Mouse (Mus musculus) forebrain, embryonic 13.5 days (tissue): ENCODE measurements at regions not wholly inside any gene's neighbourhood (a gene's known extent, or its start where the extent isn't known, plus 50 kb on each side); places are given as distances from the start of the nearest gene placed in this dataset.
A peak's percentile ranks its signal among the peaks of the same experiment; 100 is the strongest.

Experiments used
- ATAC-seq: fragments of 200-750 bp; cut with Nextera tagmentation; 2 replicates; pipeline ENCODE4 v1.8.0; 2017
- H3K27ac ChIP-seq: fragments of 300-500 bp; sonication (generic); 2 replicates; pipeline ENCODE4 v1.5.1; 2015; ENCODE audit warnings: inconsistent platforms, mild to moderate bottlenecking, moderate library complexity
- H3K27me3 ChIP-seq: fragments of 300-500 bp; sonication (generic); 2 replicates; pipeline ENCODE4 v1.6.1; 2015; ENCODE audit warnings: mild to moderate bottlenecking, inconsistent platforms
- H3K36me3 ChIP-seq: fragments of 300-500 bp; sonication (generic); 2 replicates; pipeline ENCODE4 v1.6.1; 2015; ENCODE audit warnings: mild to moderate bottlenecking, inconsistent platforms; ENCODE audit not compliant: poor library complexity, severe bottlenecking
- H3K4me1 ChIP-seq: fragments of 300-500 bp; sonication (generic); 2 replicates; pipeline ENCODE4 v1.6.1; 2015; ENCODE audit warnings: inconsistent platforms
- H3K4me2 ChIP-seq: fragments of 300-500 bp; sonication (generic); 2 replicates; pipeline ENCODE4 v1.6.1; 2015; ENCODE audit warnings: inconsistent platforms, mild to moderate bottlenecking, moderate library complexity
- H3K4me3 ChIP-seq: fragments of 300-500 bp; sonication (generic); 2 replicates; pipeline ENCODE4 v1.5.1; 2015; ENCODE audit warnings: mild to moderate bottlenecking, inconsistent platforms
- H3K9ac ChIP-seq: fragments of 300-500 bp; sonication (generic); 2 replicates; pipeline ENCODE4 v1.6.1; 2015; ENCODE audit warnings: mild to moderate bottlenecking, inconsistent platforms
- H3K9me3 ChIP-seq: fragments of 300-500 bp; sonication (generic); replicated peaks from 2 replicates; pipeline ENCODE4 v1.6.1; 2016; ENCODE audit warnings: inconsistent platforms
- WGBS: fragments of 180-500 bp; shearing (Covaris S2); methylation state at CpG from one replicate; pipeline ENCODE4 v1.1.7; 2015; 5-methylcytosine and 5-hydroxymethylcytosine counted together

DNA sequence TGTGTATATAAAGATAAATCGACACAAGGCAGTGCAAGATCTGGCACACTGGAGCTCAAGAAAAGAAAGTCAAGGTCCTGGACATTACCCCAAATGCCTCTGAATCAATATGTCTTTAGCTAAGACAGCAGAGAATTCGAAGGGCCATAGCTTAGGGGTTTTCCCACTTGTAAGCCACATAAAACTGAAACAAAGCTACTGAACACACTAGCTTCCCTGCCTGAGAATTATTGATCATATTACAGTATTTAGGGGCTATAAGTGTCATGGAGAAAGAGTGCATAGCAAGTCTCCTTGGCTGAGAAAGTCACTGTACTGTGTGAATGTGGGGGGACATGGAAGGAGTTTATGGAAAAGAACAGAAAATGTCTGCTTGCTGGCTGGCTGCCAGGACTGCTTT, 207.3 kb upstream of the Htr1f start:
- WGBS = 85% methylated on average over 2 of the region's 2 CpGs
- ATAC-seq = no peak
- Histone ChIP-seq H3K9ac (no peak overlapping the region), H3K27ac (no peak overlapping the region), H3K27me3 (no peaks in the 10 kb centered on the region), H3K4me2 (no peak overlapping the region), H3K4me3 (no peak overlapping the region), H3K9me3 (no peaks in the 10 kb centered on the region), H3K36me3 (no peaks in the 10 kb centered on the region), H3K4me1 (no peaks in the 10 kb centered on the region)

GRCm38 (mm10) chr16:65315052-65315451, 205.3 kb upstream of the Pou1f1 start:
- no peak overlapping the region for H3K9ac ChIP-seq
- H3K27me3 ChIP-seq = no peaks in the 10 kb centered on the region
- no peak for ATAC-seq
- no peaks in the 10 kb centered on the region for H3K9me3 ChIP-seq
- no peaks in the 10 kb centered on the region for H3K4me1 ChIP-seq
- H3K27ac ChIP-seq = no peak overlapping the region
- no peak overlapping the region for H3K4me3 ChIP-seq
- no peaks in the 10 kb centered on the region for H3K36me3 ChIP-seq
- WGBS = 73% methylated on average over 3 of the region's 3 CpGs
- H3K4me2 ChIP-seq = no peak overlapping the region

GRCm38 (mm10) chr16:65332412-65332811, 187.9 kb upstream of the Pou1f1 start:
- no peak overlapping the region for H3K4me2 ChIP-seq
- H3K36me3 ChIP-seq = no peaks in the 10 kb centered on the region
- no peaks in the 10 kb centered on the region for H3K9me3 ChIP-seq
- ATAC-seq = no peak
- no peaks in the 10 kb centered on the region for H3K27me3 ChIP-seq
- no peaks in the 10 kb centered on the region for H3K4me1 ChIP-seq
- H3K4me3 ChIP-seq = no peak overlapping the region
- no peak overlapping the region for H3K27ac ChIP-seq
- no peak overlapping the region for H3K9ac ChIP-seq
- WGBS = 84% methylated on average over 2 of the region's 2 CpGs

DNA sequence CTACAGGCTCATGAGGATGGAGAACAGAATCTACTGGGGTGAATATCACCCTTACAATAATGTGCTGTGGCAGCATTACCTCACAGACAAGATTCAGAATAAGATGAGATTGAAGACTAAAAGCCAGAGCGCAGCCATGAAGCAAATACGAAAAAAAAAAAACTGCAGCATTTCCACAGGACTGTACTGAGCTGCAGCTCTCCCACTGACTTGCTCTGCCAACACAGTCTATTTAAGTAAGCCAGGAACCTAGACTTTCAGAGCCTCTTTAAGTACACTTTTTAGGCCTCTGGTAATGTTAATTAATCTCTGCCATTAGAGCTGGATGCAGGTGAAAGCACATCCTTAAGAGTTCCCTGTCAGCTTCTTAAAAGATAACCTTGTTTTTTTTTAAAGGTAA, 181.1 kb upstream of the Pou1f1 start:
- Histone ChIP-seq H3K4me3 (no peak overlapping the region), H3K27me3 (no peaks in the 10 kb centered on the region), H3K4me1 (no peaks in the 10 kb centered on the region), H3K9ac (no peak overlapping the region), H3K27ac (no peak overlapping the region), H3K4me2 (no peak overlapping the region), H3K36me3 (no peaks in the 10 kb centered on the region), H3K9me3 (no peaks in the 10 kb centered on the region)
- no peak for ATAC-seq
- WGBS = 96% methylated on average over 2 of the region's 2 CpGs

- H3K27ac ChIP-seq = no peak overlapping the region
- WGBS = 90% methylated on average over 1 of the region's 1 CpGs
- no peak for ATAC-seq
- H3K9me3 ChIP-seq = no peaks in the 10 kb centered on the region
- no peak overlapping the region for H3K4me2 ChIP-seq
- H3K4me3 ChIP-seq = no peak overlapping the region
- H3K4me1 ChIP-seq = no peaks in the 10 kb centered on the region
- H3K27me3 ChIP-seq = no peaks in the 10 kb centered on the region
- H3K9ac ChIP-seq = no peak overlapping the region
- H3K36me3 ChIP-seq = no peaks in the 10 kb centered on the region
These were observed 160.4 kb upstream of the Pou1f1 start for GRCm38 (mm10) chr16:65359881-65360280.

- Histone ChIP-seq H3K4me3 (no peak overlapping the region), H3K36me3 (no peaks in the 10 kb centered on the region), H3K4me2 (no peak overlapping the region), H3K9me3 (no peaks in the 10 kb centered on the region), H3K27ac (no peak overlapping the region), H3K4me1 (no peaks in the 10 kb centered on the region), H3K27me3 (no peaks in the 10 kb centered on the region), H3K9ac (no peak overlapping the region)
- no peak for ATAC-seq
- WGBS = 10% methylated on average over 1 of the region's 1 CpGs
These were observed 151.0 kb upstream of the Pou1f1 start for GRCm38 (mm10) chr16:65369271-65369670.

DNA sequence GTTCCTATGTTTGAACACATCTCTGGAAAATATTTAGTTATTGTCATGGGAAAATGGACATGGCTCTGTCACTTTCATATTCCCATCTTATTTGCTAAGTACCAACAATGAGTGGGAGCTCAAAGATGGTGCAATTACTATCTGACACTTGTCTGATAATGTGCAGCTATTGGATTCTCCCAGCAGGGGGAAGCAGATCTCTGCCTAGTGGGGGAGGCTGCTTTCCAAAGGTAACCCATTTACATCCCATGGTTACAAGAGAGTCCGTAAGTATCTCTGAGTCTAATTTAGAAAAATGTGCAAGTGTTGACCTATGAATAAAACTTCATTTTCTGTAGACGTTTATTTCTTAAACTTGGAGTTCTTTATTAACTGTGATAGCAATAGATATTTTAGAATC, 149.4 kb upstream of the Pou1f1 start:
- Histone ChIP-seq H3K4me1 (no peaks in the 10 kb centered on the region), H3K27me3 (no peaks in the 10 kb centered on the region), H3K4me2 (no peak overlapping the region), H3K9ac (no peak overlapping the region), H3K9me3 (no peaks in the 10 kb centered on the region), H3K4me3 (no peak overlapping the region), H3K36me3 (no peaks in the 10 kb centered on the region), H3K27ac (no peak overlapping the region)
- no peak for ATAC-seq
- 71% methylated on average over 2 of the region's 2 CpGs for WGBS

DNA sequence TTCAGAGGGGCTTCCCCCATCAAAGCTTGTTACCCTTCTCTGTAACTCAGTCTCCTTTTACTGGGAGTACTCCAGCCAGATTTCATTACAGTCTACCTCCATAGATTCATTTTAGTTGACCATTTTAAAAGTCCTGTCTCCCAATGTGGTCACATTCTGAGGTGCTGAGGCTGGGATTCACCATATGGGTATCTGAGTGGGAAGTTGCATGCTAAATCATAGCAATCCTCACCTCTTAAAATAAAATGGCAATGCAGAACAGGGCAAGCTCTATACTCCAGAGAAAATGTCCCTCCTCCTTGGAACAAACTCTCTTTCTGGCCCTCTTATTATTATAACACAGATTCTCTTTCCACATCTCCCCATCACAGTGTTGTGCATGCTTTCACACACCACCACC, 143.8 kb upstream of the Pou1f1 start:
- no peak overlapping the region for H3K4me2 ChIP-seq
- H3K9ac ChIP-seq = no peak overlapping the region
- H3K36me3 ChIP-seq = no peaks in the 10 kb centered on the region
- ATAC-seq = no peak
- no peaks in the 10 kb centered on the region for H3K9me3 ChIP-seq
- H3K4me1 ChIP-seq = no peaks in the 10 kb centered on the region
- no peak overlapping the region for H3K4me3 ChIP-seq
- H3K27me3 ChIP-seq = no peaks in the 10 kb centered on the region
- H3K27ac ChIP-seq = no peak overlapping the region

GRCm38 (mm10) chr16:65378276-65378675, 142.0 kb upstream of the Pou1f1 start:
- WGBS = 80% methylated on average over 3 of the region's 3 CpGs
- ATAC-seq = no peak
- no peak overlapping the region for H3K4me2 ChIP-seq
- H3K9ac ChIP-seq = no peak overlapping the region
- H3K4me3 ChIP-seq = no peak overlapping the region
- no peaks in the 10 kb centered on the region for H3K27me3 ChIP-seq
- no peak overlapping the region for H3K27ac ChIP-seq
- no peaks in the 10 kb centered on the region for H3K9me3 ChIP-seq
- no peaks in the 10 kb centered on the region for H3K4me1 ChIP-seq
- no peaks in the 10 kb centered on the region for H3K36me3 ChIP-seq

DNA sequence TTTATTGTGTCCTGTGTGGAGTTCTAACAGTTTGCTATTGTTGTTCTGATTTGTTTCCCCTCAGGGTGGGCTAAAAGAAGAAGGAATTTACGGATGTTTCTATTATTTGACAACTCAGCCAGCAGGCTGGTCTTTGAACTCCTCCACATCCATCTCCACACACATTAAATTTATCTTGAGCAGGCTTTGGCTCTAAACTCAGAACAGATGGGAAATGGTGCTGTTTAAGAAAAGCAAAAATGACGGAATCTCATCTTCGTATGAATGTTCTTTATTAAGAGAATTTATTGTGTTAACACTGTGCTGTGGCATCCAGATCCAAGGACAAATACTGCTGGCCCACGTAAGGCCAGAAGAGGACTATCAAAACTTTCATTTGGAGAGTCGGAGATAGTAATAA, 140.4 kb upstream of the Pou1f1 start:
- Histone ChIP-seq H3K36me3 (no peaks in the 10 kb centered on the region), H3K9me3 (no peaks in the 10 kb centered on the region), H3K9ac (no peak overlapping the region), H3K4me1 (no peaks in the 10 kb centered on the region), H3K27ac (no peak overlapping the region), H3K4me3 (no peak overlapping the region), H3K27me3 (no peaks in the 10 kb centered on the region), H3K4me2 (no peak overlapping the region)
- WGBS = 78% methylated on average over 5 of the region's 5 CpGs
- no peak for ATAC-seq

- Histone ChIP-seq H3K4me1 (peaks cover 10% of the 10 kb centered on the region; the same call in 1 of the 2 replicates), H3K4me3 (no peak overlapping the region), H3K4me2 (no peak overlapping the region), H3K36me3 (no peaks in the 10 kb centered on the region), H3K27me3 (no peaks in the 10 kb centered on the region), H3K9ac (no peak overlapping the region), H3K9me3 (no peaks in the 10 kb centered on the region), H3K27ac (no peak overlapping the region)
- ATAC-seq = peak; percentile 71; the same call in 1 of the 2 replicates
- 23% methylated on average over 5 of the region's 5 CpGs for WGBS
These were observed 116.2 kb upstream of the Pou1f1 start for GRCm38 (mm10) chr16:65403926-65404648.

GRCm38 (mm10) chr16:65404816-65405215, 115.5 kb upstream of the Pou1f1 start:
- Histone ChIP-seq H3K9ac (no peak overlapping the region), H3K36me3 (no peaks in the 10 kb centered on the region), H3K27me3 (no peaks in the 10 kb centered on the region), H3K4me3 (no peak overlapping the region), H3K9me3 (no peaks in the 10 kb centered on the region), H3K4me2 (no peak overlapping the region), H3K4me1 (peaks cover 10% of the 10 kb centered on the region; the same call in 1 of the 2 replicates), H3K27ac (no peak overlapping the region)
- 76% methylated on average over 5 of the region's 5 CpGs for WGBS
- ATAC-seq = peak; percentile 65
